Mouse (Mus musculus) E14TG2a.4 (cell line): ENCODE data around the gene Kcna6.
A peak's percentile ranks its signal among the peaks of the same experiment; 100 is the strongest.

ENCODE experiments used
- H3K27me3 ChIP-seq: 2 replicates; pipeline ENCODE4 v1.6.1; 2014; ENCODE audit warnings: low read length, control low read depth; ENCODE audit not compliant: insufficient read depth
- H3K36me3 ChIP-seq: 2 replicates; pipeline ENCODE4 v1.6.1; 2014; ENCODE audit warnings: low read length, control low read depth; ENCODE audit not compliant: insufficient read depth
- H3K4me1 ChIP-seq: replicated peaks from 2 replicates; pipeline ENCODE4 v1.6.1; 2014; ENCODE audit warnings: low read depth, low read length, control low read depth
- H3K4me3 ChIP-seq: replicated peaks from 2 replicates; pipeline ENCODE4 v1.5.1; 2014; ENCODE audit warnings: mild to moderate bottlenecking, low read length
- H3K9me3 ChIP-seq: 2 replicates; pipeline ENCODE4 v1.6.1; 2014; ENCODE audit warnings: low read length, control low read depth
- CTCF ChIP-seq: conservative IDR thresholded peaks from 2 replicates; pipeline ENCODE4 v1.5.1; 2014; ENCODE audit warnings: low read length
- NANOG ChIP-seq: IDR thresholded peaks from 2 replicates; pipeline ENCODE4 v1.6.1; 2014; ENCODE audit warnings: borderline replicate concordance, low read length, mixed read lengths
- POU5F1 ChIP-seq: IDR thresholded peaks from 2 replicates; pipeline ENCODE4 v1.6.1; 2014; ENCODE audit warnings: low read length, borderline replicate concordance

The Kcna6 gene

GRCm38 (mm10) chr6:126718423-126719087 lies 21.9 kb downstream of the Kcna6 start:
- Histone ChIP-seq H3K9me3 (peaks cover 3% of the 10 kb centered on the region; the same call in 1 of the 2 replicates), H3K36me3 (no peaks in the 10 kb centered on the region), H3K4me1 (no peaks in the 10 kb centered on the region), H3K27me3 (peaks cover 24% of the 10 kb centered on the region), H3K4me3 (no peak overlapping the region)
- no peak for TF ChIP-seq NANOG
- no peak for TF ChIP-seq POU5F1
- no peak for TF ChIP-seq CTCF

GRCm38 (mm10) chr6:126712531-126712930 lies 27.9 kb downstream of the Kcna6 start:
- TF ChIP-seq CTCF (no peak), NANOG (no peak), POU5F1 (no peak)
- Histone ChIP-seq H3K27me3 (0 out of 2 replicates have a peak, but pooled peaks cover 11% of the 10 kb centered on the region), H3K4me3 (no peak overlapping the region), H3K36me3 (no peaks in the 10 kb centered on the region), H3K4me1 (no peaks in the 10 kb centered on the region), H3K9me3 (peaks cover 3% of the 10 kb centered on the region; the same call in 1 of the 2 replicates)

- TF ChIP-seq NANOG (no peak), POU5F1 (no peak), CTCF (no peak)
- Histone ChIP-seq H3K27me3 (peaks cover 35% of the 10 kb centered on the region), H3K9me3 (no peaks in the 10 kb centered on the region), H3K4me3 (no peak overlapping the region), H3K4me1 (peaks cover 12% of the 10 kb centered on the region), H3K36me3 (no peaks in the 10 kb centered on the region)
Measured at GRCm38 (mm10) chr6:126705936-126706335, 34.5 kb downstream of the Kcna6 start.

DNA sequence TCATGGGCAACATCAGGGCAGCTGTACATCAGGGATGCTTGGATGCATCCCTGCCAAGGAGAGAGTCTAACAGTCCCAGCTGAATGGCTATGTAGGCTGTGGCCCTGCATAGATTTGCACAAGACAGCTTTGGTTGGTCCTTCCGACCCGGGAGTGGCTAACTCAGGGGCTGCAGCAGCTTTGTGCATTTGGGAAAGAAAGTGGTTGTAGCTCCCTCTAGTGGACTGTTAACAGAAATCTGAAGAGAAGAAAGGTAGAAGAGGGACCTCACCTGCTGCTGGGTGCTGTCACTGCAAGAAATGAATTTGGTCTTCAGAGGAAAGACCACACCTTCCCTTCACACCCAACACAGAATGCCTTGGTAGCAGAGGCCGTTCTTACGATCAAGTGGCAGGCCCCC lies 36.0 kb downstream of the Kcna6 start:
- Histone ChIP-seq H3K9me3 (no peaks in the 10 kb centered on the region), H3K27me3 (peaks cover 43% of the 10 kb centered on the region), H3K4me3 (no peak overlapping the region), H3K36me3 (no peaks in the 10 kb centered on the region), H3K4me1 (peaks cover 13% of the 10 kb centered on the region)
- TF ChIP-seq CTCF (peak; percentile 41), POU5F1 (no peak)

- no peaks in the 10 kb centered on the region for H3K9me3 ChIP-seq
- peaks cover 13% of the 10 kb centered on the region for H3K4me1 ChIP-seq
- TF ChIP-seq CTCF (peak; percentile 97), POU5F1 (no peak), NANOG (no peak)
- H3K36me3 ChIP-seq: no peaks in the 10 kb centered on the region
- peaks cover 40% of the 10 kb centered on the region for H3K27me3 ChIP-seq
- H3K4me3 ChIP-seq: no peak overlapping the region
Measured at GRCm38 (mm10) chr6:126702116-126702515, 38.4 kb downstream of the Kcna6 start.

- H3K9me3 ChIP-seq: no peaks in the 10 kb centered on the region
- TF ChIP-seq NANOG (no peak), POU5F1 (no peak), CTCF (no peak)
- peaks cover 35% of the 10 kb centered on the region for H3K27me3 ChIP-seq
- H3K4me1 ChIP-seq: peaks cover 13% of the 10 kb centered on the region
- H3K36me3 ChIP-seq: no peaks in the 10 kb centered on the region
- H3K4me3 ChIP-seq: peak overlapping the region; percentile 23; the same call in 1 of the 2 replicates
Measured at GRCm38 (mm10) chr6:126701196-126701595, 39.3 kb downstream of the Kcna6 start.

- Histone ChIP-seq H3K9me3 (no peaks in the 10 kb centered on the region), H3K27me3 (peaks cover 30% of the 10 kb centered on the region), H3K4me3 (no peak overlapping the region), H3K36me3 (no peaks in the 10 kb centered on the region), H3K4me1 (peaks cover 13% of the 10 kb centered on the region)
- TF ChIP-seq NANOG (no peak), CTCF (no peak), POU5F1 (no peak)
Measured at GRCm38 (mm10) chr6:126699995-126700394, 40.5 kb downstream of the Kcna6 start.

DNA sequence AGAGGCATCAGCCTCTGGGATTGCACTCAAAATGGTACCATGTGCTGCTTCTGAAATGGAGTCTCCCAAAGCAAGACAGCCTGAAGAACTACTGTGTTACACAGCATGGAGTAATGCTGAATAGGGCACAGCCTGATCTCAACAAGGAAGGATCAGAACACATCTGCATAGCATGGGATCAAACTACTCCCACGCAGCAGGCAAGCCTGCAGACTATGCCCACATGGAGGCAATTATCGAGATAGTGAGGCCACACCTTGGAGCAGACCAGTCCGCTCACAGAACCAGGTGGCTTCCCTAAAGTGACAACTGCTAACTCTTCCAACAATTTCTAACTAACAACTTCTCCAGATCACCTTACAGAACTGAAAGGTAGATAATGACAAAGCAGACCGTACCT lies 53.4 kb downstream of the Kcna6 start:
- TF ChIP-seq CTCF: no peak
- TF ChIP-seq NANOG: no peak
- TF ChIP-seq POU5F1: no peak
- peaks cover 4% of the 10 kb centered on the region; the same call in 1 of the 2 replicates for H3K27me3 ChIP-seq
- no peaks in the 10 kb centered on the region for H3K4me1 ChIP-seq
- H3K4me3 ChIP-seq: no peak overlapping the region
- H3K36me3 ChIP-seq: no peaks in the 10 kb centered on the region
- H3K9me3 ChIP-seq: peaks cover 7% of the 10 kb centered on the region; the same call in 1 of the 2 replicates

DNA sequence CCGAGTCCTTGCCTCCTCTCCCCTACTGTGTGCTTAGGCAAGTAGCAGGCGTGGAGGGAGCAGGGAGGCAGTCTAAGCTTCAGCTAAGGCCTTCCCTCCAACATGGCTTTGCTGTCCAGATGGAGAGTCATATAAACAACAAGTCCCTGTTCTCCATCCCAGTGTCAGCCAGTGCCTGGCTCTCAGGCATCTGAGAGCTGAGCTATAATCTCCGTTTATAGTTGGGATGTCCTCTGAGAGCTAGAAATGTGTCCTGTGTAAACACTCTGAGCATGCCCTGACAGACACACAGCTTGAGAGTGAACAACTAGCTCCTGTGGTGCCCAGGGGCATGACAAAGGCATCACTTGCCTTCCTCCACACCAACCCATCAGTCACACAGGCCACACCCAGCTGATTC lies 55.3 kb downstream of the Kcna6 start:
- TF ChIP-seq POU5F1 (no peak), NANOG (no peak), CTCF (no peak)
- no peaks in the 10 kb centered on the region for H3K36me3 ChIP-seq
- no peak overlapping the region for H3K4me3 ChIP-seq
- H3K9me3 ChIP-seq: peaks cover 2% of the 10 kb centered on the region; the same call in 1 of the 2 replicates
- H3K27me3 ChIP-seq: no peaks in the 10 kb centered on the region
- H3K4me1 ChIP-seq: no peaks in the 10 kb centered on the region
